Mouse (Mus musculus): ENCODE measurements around the gene Kcnk13. TPM values are rescaled to one million over a fixed set of nuclear protein-coding genes. Genes with fewer than 3 reads are reported as not detected.

Kcnk13 gene
- polyA plus RNA-seq, 1 experiment: not detected

- Histone ChIP-seq H3K27me3 (ENCODE audit: control insufficient read depth, insufficient read depth, low read length, poor library complexity, severe bottlenecking) (no peaks in the 10 kb centered on the region), H3K36me3 (ENCODE audit: control insufficient read depth, insufficient read depth, low read length, poor library complexity, severe bottlenecking) (no peaks in the 10 kb centered on the region), H3K9me3 (replicated peaks; ENCODE audit: control insufficient read depth, insufficient read depth, low read length, poor library complexity, severe bottlenecking) (no peaks in the 10 kb centered on the region), H3K9ac (ENCODE audit: low read depth, poor library complexity, severe bottlenecking) (no peak overlapping the region), H3K27ac (ENCODE audit: insufficient read depth, low read length) (no peak overlapping the region), H3K4me1 (ENCODE audit: control insufficient read depth, insufficient read depth, low read length) (no peaks in the 10 kb centered on the region), H3K4me3 (ENCODE audit: low read depth, low read length) (no peak overlapping the region)
- TF ChIP-seq EP300 (IDR thresholded peaks at IDR 0.05; ENCODE audit: insufficient read depth, low read depth, low read length) (no peak), CTCF (IDR thresholded peaks at IDR 0.05; ENCODE audit: low read depth, low read length) (no peak)
These were observed 61.4 kb downstream of the Kcnk13 start for GRCm38 (mm10) chr12:100025675-100026074.

GRCm38 (mm10) chr12:100026715-100027245 is 62.5 kb downstream of the Kcnk13 start:
- H3K9me3 ChIP-seq (replicated peaks; ENCODE audit: control insufficient read depth, insufficient read depth, low read length, poor library complexity, severe bottlenecking): no peaks in the 10 kb centered on the region
- no peaks in the 10 kb centered on the region for H3K36me3 ChIP-seq (ENCODE audit: control insufficient read depth, insufficient read depth, low read length, poor library complexity, severe bottlenecking)
- no peaks in the 10 kb centered on the region for H3K4me1 ChIP-seq (ENCODE audit: control insufficient read depth, insufficient read depth, low read length)
- no peak for TF ChIP-seq POLR2A (IDR thresholded peaks at IDR 0.05; ENCODE audit: insufficient read depth, low read length)
- no peak for TF ChIP-seq CTCF (IDR thresholded peaks at IDR 0.05; ENCODE audit: low read depth, low read length)
- no peak for TF ChIP-seq EP300 (IDR thresholded peaks at IDR 0.05; ENCODE audit: insufficient read depth, low read depth, low read length)
- no peak overlapping the region for H3K4me3 ChIP-seq (ENCODE audit: low read depth, low read length)
- H3K27me3 ChIP-seq (ENCODE audit: control insufficient read depth, insufficient read depth, low read length, poor library complexity, severe bottlenecking): no peaks in the 10 kb centered on the region
- no peak overlapping the region for H3K27ac ChIP-seq (ENCODE audit: insufficient read depth, low read length)
- no peak overlapping the region for H3K9ac ChIP-seq (ENCODE audit: low read depth, poor library complexity, severe bottlenecking)

GRCm38 (mm10) chr12:100027281-100027680 is 63.0 kb downstream of the Kcnk13 start:
- Histone ChIP-seq H3K9ac (ENCODE audit: low read depth, poor library complexity, severe bottlenecking) (no peak overlapping the region), H3K27ac (ENCODE audit: insufficient read depth, low read length) (no peak overlapping the region), H3K36me3 (ENCODE audit: control insufficient read depth, insufficient read depth, low read length, poor library complexity, severe bottlenecking) (no peaks in the 10 kb centered on the region), H3K4me1 (ENCODE audit: control insufficient read depth, insufficient read depth, low read length) (no peaks in the 10 kb centered on the region), H3K9me3 (replicated peaks; ENCODE audit: control insufficient read depth, insufficient read depth, low read length, poor library complexity, severe bottlenecking) (no peaks in the 10 kb centered on the region), H3K4me3 (ENCODE audit: low read depth, low read length) (no peak overlapping the region), H3K27me3 (ENCODE audit: control insufficient read depth, insufficient read depth, low read length, poor library complexity, severe bottlenecking) (no peaks in the 10 kb centered on the region)
- no peak for TF ChIP-seq POLR2A (IDR thresholded peaks at IDR 0.05; ENCODE audit: insufficient read depth, low read length)

- no peak for TF ChIP-seq CTCF (IDR thresholded peaks at IDR 0.05; ENCODE audit: low read depth, low read length)
- no peak for TF ChIP-seq EP300 (IDR thresholded peaks at IDR 0.05; ENCODE audit: insufficient read depth, low read depth, low read length)
- no peak for TF ChIP-seq POLR2A (IDR thresholded peaks at IDR 0.05; ENCODE audit: insufficient read depth, low read length)
- no peaks in the 10 kb centered on the region for H3K27me3 ChIP-seq (ENCODE audit: control insufficient read depth, insufficient read depth, low read length, poor library complexity, severe bottlenecking)
- H3K27ac ChIP-seq (ENCODE audit: insufficient read depth, low read length): no peak overlapping the region
- no peak overlapping the region for H3K9ac ChIP-seq (ENCODE audit: low read depth, poor library complexity, severe bottlenecking)
- H3K36me3 ChIP-seq (ENCODE audit: control insufficient read depth, insufficient read depth, low read length, poor library complexity, severe bottlenecking): no peaks in the 10 kb centered on the region
- H3K4me3 ChIP-seq (ENCODE audit: low read depth, low read length): no peak overlapping the region
- H3K4me1 ChIP-seq (ENCODE audit: control insufficient read depth, insufficient read depth, low read length): no peaks in the 10 kb centered on the region
- no peaks in the 10 kb centered on the region for H3K9me3 ChIP-seq (replicated peaks; ENCODE audit: control insufficient read depth, insufficient read depth, low read length, poor library complexity, severe bottlenecking)
These were observed 67.4 kb downstream of the Kcnk13 start for GRCm38 (mm10) chr12:100031681-100032080.

GRCm38 (mm10) chr12:100032521-100032920 is 68.2 kb downstream of the Kcnk13 start:
- Histone ChIP-seq H3K27me3 (ENCODE audit: control insufficient read depth, insufficient read depth, low read length, poor library complexity, severe bottlenecking) (no peaks in the 10 kb centered on the region), H3K36me3 (ENCODE audit: control insufficient read depth, insufficient read depth, low read length, poor library complexity, severe bottlenecking) (no peaks in the 10 kb centered on the region), H3K4me3 (ENCODE audit: low read depth, low read length) (no peak overlapping the region), H3K27ac (ENCODE audit: insufficient read depth, low read length) (no peak overlapping the region), H3K9me3 (replicated peaks; ENCODE audit: control insufficient read depth, insufficient read depth, low read length, poor library complexity, severe bottlenecking) (no peaks in the 10 kb centered on the region), H3K9ac (ENCODE audit: low read depth, poor library complexity, severe bottlenecking) (no peak overlapping the region), H3K4me1 (ENCODE audit: control insufficient read depth, insufficient read depth, low read length) (no peaks in the 10 kb centered on the region)
- TF ChIP-seq EP300 (IDR thresholded peaks at IDR 0.05; ENCODE audit: insufficient read depth, low read depth, low read length) (no peak), CTCF (IDR thresholded peaks at IDR 0.05; ENCODE audit: low read depth, low read length) (no peak), POLR2A (IDR thresholded peaks at IDR 0.05; ENCODE audit: insufficient read depth, low read length) (no peak)

- H3K4me3 ChIP-seq (ENCODE audit: low read depth, low read length): no peak overlapping the region
- H3K27ac ChIP-seq (ENCODE audit: insufficient read depth, low read length): no peak overlapping the region
- H3K27me3 ChIP-seq (ENCODE audit: control insufficient read depth, insufficient read depth, low read length, poor library complexity, severe bottlenecking): no peaks in the 10 kb centered on the region
- H3K9me3 ChIP-seq (replicated peaks; ENCODE audit: control insufficient read depth, insufficient read depth, low read length, poor library complexity, severe bottlenecking): no peaks in the 10 kb centered on the region
- H3K4me1 ChIP-seq (ENCODE audit: control insufficient read depth, insufficient read depth, low read length): no peaks in the 10 kb centered on the region
- no peaks in the 10 kb centered on the region for H3K36me3 ChIP-seq (ENCODE audit: control insufficient read depth, insufficient read depth, low read length, poor library complexity, severe bottlenecking)
- TF ChIP-seq EP300 (IDR thresholded peaks at IDR 0.05; ENCODE audit: insufficient read depth, low read depth, low read length) (no peak), POLR2A (IDR thresholded peaks at IDR 0.05; ENCODE audit: insufficient read depth, low read length) (no peak), CTCF (IDR thresholded peaks at IDR 0.05; ENCODE audit: low read depth, low read length) (no peak)
- H3K9ac ChIP-seq (ENCODE audit: low read depth, poor library complexity, severe bottlenecking): no peak overlapping the region
These were observed 74.5 kb downstream of the Kcnk13 start for GRCm38 (mm10) chr12:100038741-100039262.

Data from ES-Bruce4 (cell line).